Mouse (Mus musculus) duodenum, adult 2 months (tissue): ENCODE results near the gene Mipep. TPM values are rescaled to one million over a fixed set of nuclear protein-coding genes. Genes with fewer than 3 reads are reported as not detected.

Source experiments
- polyA plus RNA-seq: library from polyadenylated mRNA; depleted of rRNA; stranded (reverse); fragments of >200 nt; gene quantifications from 2 replicates; pipeline ENCODE4 v1.2.3, GENCODE M21; 2012; ENCODE audit warnings: low replicate concordance; rRNA removed

Gene Mipep
- polyA plus RNA-seq = 6.8 and 10.2 TPM in 2 replicates

DNA sequence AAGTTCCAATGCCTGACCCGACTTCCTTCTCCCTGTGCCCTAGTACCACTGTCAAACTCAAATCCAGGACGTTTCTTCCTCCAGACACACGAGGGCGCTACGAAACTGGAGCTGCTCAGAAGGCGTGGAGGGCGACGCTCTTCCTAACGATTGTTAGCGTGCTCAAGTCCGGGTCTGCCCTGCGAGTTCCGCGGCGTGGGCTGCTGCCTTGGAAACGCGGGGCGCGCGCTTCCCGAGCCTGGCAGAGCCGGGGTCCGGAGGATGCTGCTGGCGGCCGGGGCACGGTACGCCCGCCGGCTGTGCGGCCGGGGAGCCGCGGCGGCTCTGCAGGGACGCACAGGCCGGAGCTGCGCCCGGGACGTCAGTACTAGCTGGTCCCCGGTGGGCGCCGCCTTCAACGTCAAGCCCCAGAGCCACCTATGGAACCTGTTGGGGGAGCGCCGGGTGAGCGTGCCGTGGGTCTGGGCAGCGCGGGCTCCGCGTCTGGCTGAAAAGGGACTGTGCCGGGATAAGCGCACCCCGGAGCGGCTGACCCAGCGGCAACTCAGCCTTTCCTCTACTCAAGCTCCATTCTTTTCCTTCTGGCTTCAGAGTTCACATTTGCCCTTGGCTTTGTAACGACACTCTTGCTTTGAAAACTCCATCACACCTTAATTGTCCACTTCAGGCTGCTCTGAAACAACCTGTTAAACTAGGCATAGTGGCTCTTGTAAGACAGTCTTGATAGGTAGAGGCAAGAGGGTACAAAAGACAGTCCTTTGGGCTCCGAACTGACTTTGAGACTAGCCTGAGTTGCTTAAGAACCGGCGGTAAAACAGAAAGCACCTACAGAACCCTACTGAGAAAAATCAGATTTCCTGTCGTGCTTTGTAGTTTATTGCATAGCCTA is at the start of gene Mipep:
Mipep (plus strand) TSS at position 147 of the 889 bp plus-strand sequence.

DNA sequence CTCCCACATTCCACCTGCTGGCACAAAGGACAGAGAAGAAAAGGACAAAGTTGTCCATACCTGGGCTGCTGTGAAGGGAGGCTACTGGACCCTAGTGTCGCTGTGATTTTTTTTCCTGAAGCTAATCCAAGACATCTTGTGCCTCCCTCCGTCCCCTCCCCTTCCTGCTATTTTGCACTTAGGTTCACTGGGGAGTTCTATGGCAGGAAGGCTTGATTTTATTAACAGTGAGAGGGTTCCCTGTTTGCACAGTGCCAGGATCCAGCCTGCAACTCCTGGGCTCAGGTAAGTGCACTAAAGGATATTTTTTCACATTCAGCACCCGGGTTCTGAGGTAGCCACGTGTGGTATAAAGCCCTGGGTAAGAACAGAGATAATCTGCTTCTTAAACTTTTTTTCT is 16.5 kb upstream of the Mipep start, which contains the start of gene C1qtnf9:
C1qtnf9 (plus strand) TSS at position 251 of the 400 bp plus-strand sequence.

Other genes starting within 250 kb of the Mipep start
- 7.8 and 14.1 TPM in 2 replicates for gene Spata13, start 150.6 kb upstream of the Mipep start, polyA plus RNA-seq
- 0.46 and 0.51 TPM in 2 replicates for gene C1qtnf9, start 16.4 kb upstream of the Mipep start, polyA plus RNA-seq